Mouse (Mus musculus): ENCODE data around the gene Map3k4.

GRCm38 (mm10) chr17:12359876-12360275, 41.3 kb upstream of the Map3k4 start:
- TF ChIP-seq CTCF (IDR thresholded peaks at IDR 0.05; ENCODE audit: low read depth, low read length), result no peak
- no peak for TF ChIP-seq POLR2A (IDR thresholded peaks at IDR 0.05; ENCODE audit: extremely low read depth, insufficient read depth, low read length)

Data from liver, adult 2 months (tissue).